Mouse (Mus musculus): ENCODE measurements around the gene Phxr2. TPM values are rescaled to one million over a fixed set of nuclear protein-coding genes. Genes with fewer than 3 reads are reported as not detected.

Gene Phxr2
- polyA plus RNA-seq, 1 experiment from 2014 or later, result not detected

DNA sequence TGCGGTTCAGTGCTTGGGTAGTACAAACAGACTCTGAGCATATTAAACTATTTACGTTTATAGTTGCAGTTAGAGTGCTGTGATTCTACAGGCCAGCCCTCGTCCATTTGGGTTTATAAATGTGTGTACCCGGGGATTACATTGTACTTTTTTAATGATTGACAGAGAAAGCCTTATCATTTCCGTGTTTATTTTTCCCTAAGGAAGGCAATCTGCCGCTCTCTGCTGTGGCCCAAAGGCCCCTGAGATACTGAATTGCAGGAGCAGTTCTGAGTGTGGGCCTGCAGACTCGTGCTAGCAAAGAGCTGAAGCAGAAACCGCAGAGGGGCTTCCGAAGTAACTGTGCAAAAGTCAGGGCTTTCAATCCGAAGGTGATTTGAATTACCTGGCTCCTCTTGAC, 8.2 kb downstream of the Phxr2 start:
- H3K27ac ChIP-seq, result no peak overlapping the region

GRCm38 (mm10) chr10:99116650-99117615, 9.2 kb downstream of the Phxr2 start:
- no peak overlapping the region for H3K27ac ChIP-seq
- 91% methylated on average over 14 of the region's 16 CpGs for WGBS (ENCODE audit: missing documents)
- no peaks in the 10 kb centered on the region for H3K36me3 ChIP-seq (ENCODE audit: inconsistent target)
- H3K79me2 ChIP-seq (ENCODE audit: inconsistent target), result peaks cover 21% of the 10 kb centered on the region; the same call in 1 of the 2 replicates
- H3K4me3 ChIP-seq (ENCODE audit: inconsistent target), result no peak overlapping the region

More for the DNA sequence above, 8.2 kb downstream of the Phxr2 start:
- Histone ChIP-seq H3K79me2 (ENCODE audit: inconsistent target) (peaks cover 11% of the 10 kb centered on the region; the same call in 1 of the 2 replicates), H3K4me3 (ENCODE audit: inconsistent target) (no peak overlapping the region), H3K36me3 (ENCODE audit: inconsistent target) (no peaks in the 10 kb centered on the region)
- 95% methylated on average over 10 of the region's 10 CpGs for WGBS (ENCODE audit: missing documents)

DNA sequence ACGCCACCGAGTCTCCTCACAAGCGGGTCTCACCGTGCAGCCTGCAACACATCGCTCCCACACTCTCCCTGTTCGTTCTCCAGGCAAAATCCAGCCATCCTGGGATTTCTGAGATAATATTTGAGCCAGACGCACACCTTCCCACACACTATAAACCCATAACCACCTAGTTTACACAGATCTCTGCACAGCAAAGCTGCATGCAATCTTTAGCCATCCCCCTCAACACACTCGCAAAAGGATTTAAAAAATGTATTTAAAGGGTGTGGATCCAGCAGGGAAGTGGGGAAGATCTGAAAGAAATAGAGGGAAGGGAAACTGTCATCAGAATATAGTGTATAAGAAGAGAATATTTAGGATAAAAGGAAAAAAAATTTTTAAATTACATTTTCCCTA, 9.9 kb downstream of the Phxr2 start:
- WGBS (ENCODE audit: missing documents), result 97% methylated on average over 8 of the region's 8 CpGs
- Histone ChIP-seq H3K27ac (no peak overlapping the region), H3K79me2 (ENCODE audit: inconsistent target) (peaks cover 28% of the 10 kb centered on the region), H3K4me3 (ENCODE audit: inconsistent target) (no peak overlapping the region), H3K36me3 (ENCODE audit: inconsistent target) (no peaks in the 10 kb centered on the region)

GRCm38 (mm10) chr10:99115471-99116236, 10.5 kb downstream of the Phxr2 start:
- H3K27ac ChIP-seq, result no peak overlapping the region
- H3K4me3 ChIP-seq (ENCODE audit: inconsistent target), result no peak overlapping the region
- H3K79me2 ChIP-seq (ENCODE audit: inconsistent target), result peaks cover 34% of the 10 kb centered on the region
- no peaks in the 10 kb centered on the region for H3K36me3 ChIP-seq (ENCODE audit: inconsistent target)
- 85% methylated on average over 16 of the region's 18 CpGs for WGBS (ENCODE audit: missing documents)

GRCm38 (mm10) chr10:99114295-99114694, 11.8 kb downstream of the Phxr2 start:
- Histone ChIP-seq H3K36me3 (ENCODE audit: inconsistent target) (no peaks in the 10 kb centered on the region), H3K79me2 (ENCODE audit: inconsistent target) (peaks cover 47% of the 10 kb centered on the region), H3K4me3 (ENCODE audit: inconsistent target) (no peak overlapping the region), H3K27ac (no peak overlapping the region)
- 89% methylated on average over 8 of the region's 8 CpGs for WGBS (ENCODE audit: missing documents)

DNA sequence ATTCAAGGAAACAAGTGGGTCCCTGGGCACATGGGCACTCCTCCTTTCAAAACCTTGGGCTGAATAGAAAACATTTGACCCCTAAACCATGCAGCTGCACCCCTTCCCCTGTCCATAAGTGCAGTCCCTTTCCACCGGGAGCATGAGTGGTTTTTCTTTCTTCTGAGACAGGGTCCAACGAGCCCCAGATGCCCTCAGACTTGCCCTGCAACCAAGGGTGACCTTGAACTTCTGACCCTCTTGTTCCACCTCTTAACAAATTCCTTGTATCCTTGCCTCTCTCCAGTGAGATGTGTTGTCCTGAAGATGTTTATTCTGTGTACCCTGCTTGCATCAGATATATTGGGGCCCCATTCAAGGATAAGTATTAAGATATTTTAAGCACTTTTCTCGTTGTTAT, 12.6 kb downstream of the Phxr2 start:
- no peak overlapping the region for H3K4me3 ChIP-seq (ENCODE audit: inconsistent target)
- WGBS (ENCODE audit: missing documents), result 59% methylated on average over 3 of the region's 3 CpGs

DNA sequence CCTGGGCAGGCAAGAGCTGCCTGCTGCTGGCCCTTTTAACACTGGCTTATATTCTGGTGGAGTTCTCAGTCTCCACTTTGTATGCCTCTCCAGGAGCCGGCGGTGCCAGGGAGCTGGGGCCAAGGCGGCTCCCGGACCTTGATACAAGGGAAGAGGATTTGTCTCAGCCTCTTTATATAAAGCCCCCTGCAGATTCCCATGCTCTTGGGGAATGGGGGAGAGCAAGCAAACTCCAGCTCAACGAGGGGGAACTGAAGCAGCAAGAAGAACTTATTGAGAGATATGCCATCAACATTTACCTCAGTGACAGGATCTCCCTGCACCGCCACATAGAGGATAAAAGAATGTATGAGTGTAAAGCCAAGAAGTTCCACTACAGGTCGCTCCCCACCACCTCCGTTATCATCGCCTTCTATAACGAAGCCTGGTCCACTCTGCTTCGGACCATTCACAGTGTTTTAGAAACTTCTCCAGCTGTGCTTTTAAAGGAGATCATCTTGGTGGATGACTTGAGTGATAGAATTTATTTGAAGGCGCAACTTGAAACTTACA, 17.6 kb downstream of the Phxr2 start:
- WGBS (ENCODE audit: missing documents), result 66% methylated on average over 12 of the region's 12 CpGs
- H3K36me3 ChIP-seq (ENCODE audit: inconsistent target), result no peaks in the 10 kb centered on the region
- H3K79me2 ChIP-seq (ENCODE audit: inconsistent target), result peaks cover 51% of the 10 kb centered on the region
- peak overlapping the region; percentile 67 for H3K4me3 ChIP-seq (ENCODE audit: inconsistent target)
- H3K27ac ChIP-seq, result peak overlapping the region; percentile 25

More for the DNA sequence above, 12.6 kb downstream of the Phxr2 start:
- Histone ChIP-seq H3K27ac (no peak overlapping the region), H3K36me3 (ENCODE audit: inconsistent target) (no peaks in the 10 kb centered on the region), H3K79me2 (ENCODE audit: inconsistent target) (peaks cover 55% of the 10 kb centered on the region)

DNA sequence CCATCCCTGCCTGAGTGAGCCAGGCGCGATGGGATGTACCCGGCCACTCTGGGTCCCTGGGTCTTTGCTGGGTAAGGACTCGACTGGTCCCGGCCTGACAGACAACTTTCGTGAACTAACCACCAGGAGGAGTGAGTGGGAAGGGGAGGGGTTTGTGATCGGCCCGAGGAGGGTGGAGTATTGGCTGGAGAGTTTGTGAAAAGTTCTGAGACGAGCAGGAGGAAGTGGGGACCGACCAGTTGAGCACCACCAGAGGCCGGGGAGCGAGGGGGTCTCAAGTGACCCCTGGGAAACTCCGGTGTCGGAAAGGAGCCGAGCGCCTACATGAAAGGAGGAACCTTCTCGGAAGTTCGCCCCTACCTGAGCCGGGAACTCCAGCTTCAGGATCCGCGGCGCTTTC, 18.2 kb downstream of the Phxr2 start, which contains the start of gene Galnt4:
Galnt4 (plus strand) TSS at position 196 of the 400 bp plus-strand sequence.
- no peaks in the 10 kb centered on the region for H3K36me3 ChIP-seq (ENCODE audit: inconsistent target)
- 1% methylated on average over 21 of the region's 22 CpGs for WGBS (ENCODE audit: missing documents)
- peak within 1 kb of the TSS; percentile 25 for H3K27ac ChIP-seq
- peak within 1 kb of the TSS; percentile 67 for H3K4me3 ChIP-seq (ENCODE audit: inconsistent target)
- H3K79me2 ChIP-seq (ENCODE audit: inconsistent target), result peaks cover 50% of the 10 kb centered on the region

- Histone ChIP-seq H3K4me3 (ENCODE audit: inconsistent target) (peak within 1 kb of the TSS; percentile 67), H3K79me2 (ENCODE audit: inconsistent target) (peaks cover 40% of the 10 kb centered on the region), H3K36me3 (ENCODE audit: inconsistent target) (no peaks in the 10 kb centered on the region), H3K27ac (peak within 1 kb of the TSS; percentile 25)
- under 1% methylated on average over 105 of the region's 106 CpGs for WGBS (ENCODE audit: missing documents)
These were observed 19.2 kb downstream of the Phxr2 start, which contains the start of gene Poc1b for GRCm38 (mm10) chr10:99106703-99107631. TSS of gene Poc1b (plus strand) at chr10:99107036.

DNA sequence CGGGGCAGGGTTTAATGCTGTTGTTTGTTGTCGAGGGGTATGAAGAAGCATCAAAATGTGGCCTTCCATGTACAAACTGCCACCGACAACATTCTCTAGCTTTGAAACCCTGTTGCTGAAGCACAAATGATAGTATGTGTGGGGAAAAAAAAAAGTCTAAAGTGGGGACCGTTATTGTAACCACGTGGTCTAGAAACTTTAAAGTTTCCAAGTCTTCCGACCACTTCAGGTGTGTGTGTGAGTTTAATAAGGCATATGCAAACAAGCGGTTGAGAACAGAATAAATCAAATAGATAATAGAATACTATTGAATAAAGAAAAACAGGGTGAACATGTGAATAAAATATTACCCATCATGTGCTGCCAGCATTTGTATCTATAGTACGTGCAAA, 19.8 kb downstream of the Phxr2 start:
- no peaks in the 10 kb centered on the region for H3K36me3 ChIP-seq (ENCODE audit: inconsistent target)
- WGBS (ENCODE audit: missing documents), result 31% methylated on average over 7 of the region's 8 CpGs

GRCm38 (mm10) chr10:99105522-99105921, 20.6 kb downstream of the Phxr2 start:
- no peak overlapping the region for H3K4me3 ChIP-seq (ENCODE audit: inconsistent target)
- 91% methylated on average over 3 of the region's 3 CpGs for WGBS (ENCODE audit: missing documents)
- H3K36me3 ChIP-seq (ENCODE audit: inconsistent target), result no peaks in the 10 kb centered on the region
- peaks cover 25% of the 10 kb centered on the region for H3K79me2 ChIP-seq (ENCODE audit: inconsistent target)
- H3K27ac ChIP-seq, result no peak overlapping the region

More for the DNA sequence above, 19.8 kb downstream of the Phxr2 start:
- H3K79me2 ChIP-seq (ENCODE audit: inconsistent target), result peaks cover 33% of the 10 kb centered on the region
- H3K4me3 ChIP-seq (ENCODE audit: inconsistent target), result peak overlapping the region; percentile 41
- H3K27ac ChIP-seq, result no peak overlapping the region

- Histone ChIP-seq H3K27ac (no peak overlapping the region), H3K4me3 (ENCODE audit: inconsistent target) (no peak overlapping the region), H3K79me2 (ENCODE audit: inconsistent target) (no peaks in the 10 kb centered on the region), H3K36me3 (ENCODE audit: inconsistent target) (no peaks in the 10 kb centered on the region)
- 51% methylated on average over 10 of the region's 10 CpGs for WGBS (ENCODE audit: missing documents)
These were observed 28.8 kb downstream of the Phxr2 start for GRCm38 (mm10) chr10:99097374-99097773.

- no peaks in the 10 kb centered on the region for H3K79me2 ChIP-seq (ENCODE audit: inconsistent target)
- no peak overlapping the region for H3K27ac ChIP-seq
- no peaks in the 10 kb centered on the region for H3K36me3 ChIP-seq (ENCODE audit: inconsistent target)
- no peak overlapping the region for H3K4me3 ChIP-seq (ENCODE audit: inconsistent target)
- WGBS (ENCODE audit: missing documents), result 84% methylated on average over 2 of the region's 2 CpGs
These were observed 31.0 kb downstream of the Phxr2 start for GRCm38 (mm10) chr10:99095114-99095513.
